8 mouse cellular contexts compared by ENCODE assay signal in the genomic region with DNA sequence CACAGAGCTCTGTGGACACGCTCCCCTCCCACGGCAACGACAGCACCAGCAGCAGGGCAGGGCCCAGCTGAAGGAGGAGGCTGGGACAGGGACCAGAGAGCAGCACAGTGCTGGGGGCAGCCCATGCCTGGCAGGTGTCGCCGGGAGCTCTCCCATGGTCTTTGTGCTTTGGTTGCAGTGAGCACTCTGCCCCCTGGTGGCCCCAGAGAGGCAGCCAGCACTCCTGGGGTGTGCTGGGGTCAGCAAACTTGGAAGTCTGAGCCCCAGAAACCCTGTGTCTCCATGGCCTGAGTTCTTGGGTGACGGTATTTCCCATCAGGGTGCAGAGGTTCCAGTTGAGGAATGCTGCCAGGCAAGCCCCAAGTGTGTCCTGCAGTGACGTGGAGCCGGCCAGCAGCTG. TPM values are rescaled to one million over a fixed set of nuclear protein-coding genes. Genes with fewer than 3 reads are reported as not detected.
A peak's percentile ranks its signal among the peaks of the same experiment; 100 is the strongest.
DNase-seq lines count a peak whose midpoint lies in the region; ATAC-seq and TF ChIP-seq lines count a peak whose summit lies in the region.

No protein-coding gene starts in this region.

- H3K79me2 ChIP-seq in heart, adult 2 months (replicated peaks; ENCODE audit: control insufficient read depth, insufficient read depth, low read length), result no peaks in the 10 kb centered on the region

- no peaks in the 10 kb centered on the region for H3K27me3 ChIP-seq in heart, adult 2 months (ENCODE audit: control insufficient read depth, insufficient read depth, low read length)
- no peaks in the 10 kb centered on the region for H3K27me3 ChIP-seq in neural tube, embryonic 13.5 days

- H3K9me3 ChIP-seq in neural tube, embryonic 13.5 days, result no peaks in the 10 kb centered on the region

- no peak overlapping the region for H3K27ac ChIP-seq in heart, adult 2 months
- 0 out of 2 replicates have a peak overlapping the region, but pooled peaks have one; percentile 39 for H3K27ac ChIP-seq in neural tube, embryonic 13.5 days (replicated peaks)

- TF ChIP-seq CTCF in heart, adult 2 months (IDR thresholded peaks at IDR 0.05), result peak; percentile 91
- TF ChIP-seq CTCF in lung, adult 2 months (IDR thresholded peaks at IDR 0.05; ENCODE audit: insufficient read depth, low read length), result peak; percentile 68

- H3K4me2 ChIP-seq in neural tube, embryonic 13.5 days, result no peak overlapping the region

- H3K4me3 ChIP-seq in heart, adult 2 months, result no peak overlapping the region
- no peak overlapping the region for H3K4me3 ChIP-seq in lung, adult 2 months (replicated peaks; ENCODE audit: extremely low read depth, low read depth, low read length)
- no peak overlapping the region for H3K4me3 ChIP-seq in neural tube, embryonic 13.5 days

- no peak for TF ChIP-seq EP300 in heart, adult 2 months (IDR thresholded peaks at IDR 0.05; ENCODE audit: insufficient read depth, low read depth, low read length)

- intact Hi-C loops in heart, adult 2 months (cut with DNase I), result loop anchor here (2.0 kb wide), 1 partner anchor 15 kb away; no protein-coding TSS in a partner anchor

- peak; percentile 76 for ATAC-seq in neural tube, embryonic 13.5 days (ENCODE audit: low read depth)

- H3K4me1 ChIP-seq in heart, adult 2 months (ENCODE audit: control insufficient read depth, insufficient read depth, low read length), result peaks cover 3% of the 10 kb centered on the region; the same call in 1 of the 2 replicates
- no peaks in the 10 kb centered on the region for H3K4me1 ChIP-seq in lung, adult 2 months (ENCODE audit: control insufficient read depth, insufficient read depth, low read length)
- peaks cover 20% of the 10 kb centered on the region for H3K4me1 ChIP-seq in neural tube, embryonic 13.5 days (replicated peaks)

- H3K9ac ChIP-seq in heart, adult 2 months (ENCODE audit: low read depth, low read length), result no peak overlapping the region
- peak overlapping the region; percentile 44 for H3K9ac ChIP-seq in neural tube, embryonic 13.5 days

- 45% methylated on average over 8 of the region's 8 CpGs for WGBS in heart, adult 2 months
- 36% methylated on average over 8 of the region's 8 CpGs for WGBS in lung, adult 2 months
- WGBS in neural tube, embryonic 13.5 days, result 31% methylated on average over 8 of the region's 8 CpGs

- no peak for TF ChIP-seq POLR2A in heart, adult 2 months (IDR thresholded peaks at IDR 0.05; ENCODE audit: insufficient read depth, low read depth, low read length)
- no peak for TF ChIP-seq POLR2A in lung, adult 2 months (IDR thresholded peaks at IDR 0.05; ENCODE audit: borderline replicate concordance, extremely low read depth, low read depth, low read length)

- DNase-seq in right cerebral cortex, adult 2 months (ENCODE audit: low spot score in 2 of 2), result peak; percentile 62 to 70
- no peak for DNase-seq in right cerebral cortex, postnatal 36 days (ENCODE audit: low spot score in 2 of 2)
- DNase-seq in embryo, embryonic 10 days (ENCODE audit: low spot score), result peak; percentile 73
- DNase-seq in heart, adult 2 months, result peak; percentile 75 to 79
- peak; percentile 76 for DNase-seq in kidney, adult 9 months
- DNase-seq in lung, adult 2 months, result peak; percentile 76
- peak; percentile 71 to 75 for DNase-seq in thymus, postnatal 36 days

- no peaks in the 10 kb centered on the region for H3K36me3 ChIP-seq in heart, adult 2 months (ENCODE audit: control insufficient read depth, insufficient read depth, low read length)
- H3K36me3 ChIP-seq in neural tube, embryonic 13.5 days, result peaks cover 72% of the 10 kb centered on the region

RNA-seq across cellular contexts. Expression of gene Fscn2, which starts 8.3 kb away (rescaled TPM):
- total RNA-seq in heart, adult 2 months (2021), result not detected
- polyA plus RNA-seq in heart, adult 2 months (2012; rRNA removed), result 0.15 and 0.21 TPM in 2 replicates
- polyA plus RNA-seq in lung, adult 2 months (2012; rRNA removed), result 0.06 and 0.60 TPM in 2 replicates
- polyA plus RNA-seq in neural tube, embryonic 13.5 days (2015; fragmentation: Nextera tagmentation; extraction: Ambion mirVana), result 1.3 and 1.5 TPM in 2 replicates

RNA-seq across cellular contexts. Expression of gene Faap100, which starts 8.9 kb away (rescaled TPM):
- total RNA-seq in heart, adult 2 months (2021), result 10 to 100 TPM; 13.0 to 13.4 TPM
- polyA plus RNA-seq in heart, adult 2 months (2012; rRNA removed), result 25.8 and 27.3 TPM in 2 replicates
- 61.9 and 67.1 TPM in 2 replicates for polyA plus RNA-seq in lung, adult 2 months (2012; rRNA removed)
- 53.9 and 59.7 TPM in 2 replicates for polyA plus RNA-seq in neural tube, embryonic 13.5 days (2015; fragmentation: Nextera tagmentation; extraction: Ambion mirVana)

RNA-seq across cellular contexts. Expression of gene Actg1, which starts 21.3 kb away (rescaled TPM):
- total RNA-seq in heart, adult 2 months (2021), result 100 to 1,000 TPM; 222 to 321 TPM
- 510 and 694 TPM in 2 replicates for polyA plus RNA-seq in heart, adult 2 months (2012; rRNA removed)
- polyA plus RNA-seq in lung, adult 2 months (2012; rRNA removed), result 941 and 1,175 TPM in 2 replicates
- polyA plus RNA-seq in neural tube, embryonic 13.5 days (2015; fragmentation: Nextera tagmentation; extraction: Ambion mirVana), result 3,932 and 3,979 TPM in 2 replicates

Comparison
In these comparisons a context has a peak if more than half of its experiments do, and no peak if none do; other contexts are left out.
1. DNase-seq: peak in right cerebral cortex, adult 2 months (2 of 2), embryo, embryonic 10 days (single experiment), heart, adult 2 months (2 of 2), kidney, adult 9 months (single experiment), lung, adult 2 months (single experiment) and thymus, postnatal 36 days (2 of 2); none in right cerebral cortex, postnatal 36 days (0 of 2).